Mouse (Mus musculus): ENCODE measurements around the gene Bcap31.
A peak's percentile ranks its signal among the peaks of the same experiment; 100 is the strongest.
"Not testable (repeated sequence)": the region's sequence is repeated elsewhere in the genome, so short reads cannot be mapped to it uniquely, and the experiment has no call there.

The Bcap31 gene

DNA sequence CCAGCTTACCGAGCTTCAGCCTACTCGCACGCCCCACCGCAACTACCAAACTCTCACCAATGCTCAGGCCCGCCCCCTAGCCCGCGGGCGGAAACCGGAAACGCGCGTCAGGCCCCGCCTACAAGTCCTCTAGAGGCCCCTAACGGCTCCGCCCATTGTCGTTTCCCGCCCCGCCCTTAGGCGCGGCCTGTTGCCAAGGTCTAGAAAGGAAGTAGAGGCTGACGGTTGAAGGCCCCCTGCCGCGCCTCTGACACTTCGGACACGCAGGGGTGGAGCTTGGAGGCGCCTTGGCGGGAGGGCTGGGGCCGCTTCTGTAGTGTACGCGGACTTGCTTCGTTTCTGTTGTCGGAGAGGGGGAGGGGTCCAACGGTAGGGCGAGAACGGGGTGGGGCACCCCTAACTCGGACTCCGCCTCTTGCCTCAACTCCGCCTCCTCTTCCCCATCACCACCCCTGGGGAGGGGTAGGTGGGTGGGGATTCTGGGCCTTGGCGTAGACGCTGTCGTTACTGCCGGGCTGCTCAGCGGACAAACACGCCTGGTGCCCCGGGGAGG is at the start of gene Bcap31, which contains the start of gene Abcd1:
Gene Bcap31, minus strand, starts transcription at position 67 of the 553 bp plus-strand sequence.
Gene Abcd1, plus strand, starts transcription at position 489 of the 553 bp plus-strand sequence.
- peak; percentile 96 for DNase-seq (ENCODE audit: low spot score)

DNA sequence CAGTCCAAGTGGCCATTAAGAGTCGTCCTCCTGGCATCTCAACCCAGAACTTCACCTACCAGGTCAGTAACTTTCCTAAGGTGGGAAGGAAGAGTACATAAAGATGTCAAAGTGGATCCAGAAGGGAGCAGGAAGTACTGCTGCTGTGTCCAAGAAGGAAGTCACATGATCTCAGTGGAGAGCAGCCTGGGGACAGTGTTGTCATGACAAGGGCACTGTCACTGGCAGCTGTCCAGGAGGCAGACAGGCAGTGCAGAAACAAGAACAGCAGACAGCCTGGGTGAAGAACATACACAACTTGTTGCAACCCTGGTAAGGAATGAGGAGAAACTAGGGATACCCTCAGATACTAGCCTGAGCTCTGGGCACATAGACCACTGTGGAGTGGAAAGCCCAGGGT is 49.3 kb upstream of the Bcap31 start:
- no peak for DNase-seq (ENCODE audit: low spot score)

DNA sequence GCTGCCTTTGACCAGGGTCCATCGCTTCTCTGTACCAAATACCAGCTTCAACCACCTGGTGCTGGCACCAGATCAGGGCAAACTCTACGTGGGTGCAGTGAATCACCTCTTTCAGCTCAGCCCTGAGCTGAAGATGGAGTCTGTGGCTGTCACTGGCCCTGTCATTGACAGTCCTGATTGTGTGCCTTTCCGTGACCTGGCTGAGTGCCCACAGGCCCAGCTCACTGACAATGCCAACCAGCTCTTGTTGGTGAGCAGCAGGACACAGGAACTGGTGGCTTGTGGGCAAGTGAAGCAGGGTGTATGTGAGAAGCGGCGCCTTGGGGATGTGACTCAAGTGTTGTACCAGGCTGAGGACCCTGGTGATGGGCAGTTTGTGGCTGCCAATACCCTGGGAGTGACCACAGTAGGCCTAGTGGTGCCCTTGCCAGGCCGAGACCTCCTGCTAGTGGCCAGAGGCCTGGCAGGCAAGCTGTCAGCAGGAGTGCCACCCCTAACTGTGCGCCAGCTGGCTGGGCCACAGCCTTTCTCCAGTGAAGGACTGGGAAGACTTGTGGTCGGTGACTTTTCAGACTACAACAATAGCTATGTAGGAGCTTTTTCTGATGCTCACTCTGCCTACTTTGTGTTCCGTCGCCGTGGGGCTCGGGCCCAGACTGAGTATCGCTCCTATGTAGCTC is 42.8 kb upstream of the Bcap31 start:
- no peak for DNase-seq (ENCODE audit: low spot score)

DNA sequence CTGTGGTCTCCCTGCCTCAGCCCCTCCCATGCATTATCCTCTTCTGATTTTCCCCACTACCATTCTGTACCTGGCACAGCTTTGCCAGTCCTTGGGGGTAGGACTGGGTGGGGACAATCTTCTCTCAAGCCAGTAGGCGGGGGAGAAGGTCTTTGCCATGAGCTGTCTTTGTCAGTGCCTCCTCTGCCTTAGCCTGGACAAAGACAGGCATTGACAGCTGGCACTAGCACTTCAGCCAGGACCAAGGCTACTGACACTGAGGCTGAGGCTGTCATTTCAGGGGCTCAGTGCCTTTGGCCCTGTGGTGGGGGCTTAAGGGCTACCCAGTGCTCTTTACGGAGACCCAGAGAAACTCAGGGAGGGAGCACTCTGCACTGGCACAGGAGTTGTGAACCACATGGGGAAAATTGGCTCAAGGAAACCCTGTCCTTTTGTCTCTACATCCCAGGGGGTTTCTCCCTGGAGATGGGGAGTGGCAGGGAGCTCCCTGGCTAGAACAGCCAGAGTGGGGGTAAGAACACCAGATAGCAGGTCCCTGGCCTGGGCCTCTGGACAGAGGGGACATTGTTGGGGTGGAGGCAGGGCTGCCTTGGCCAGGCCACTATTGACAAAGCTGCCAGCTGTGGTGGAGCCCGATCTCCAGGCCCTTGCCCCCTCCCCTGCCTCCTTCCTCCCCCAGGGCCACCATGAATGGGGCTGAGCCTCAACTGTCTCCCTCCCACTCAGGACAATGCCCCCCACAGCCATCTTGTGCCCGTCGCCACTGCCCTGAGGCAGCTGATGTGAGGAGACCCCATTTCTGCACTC is 40.6 kb upstream of the Bcap31 start, which contains the start of gene Plxnb3:
Gene Plxnb3, plus strand, starts transcription at position 757 of the 807 bp plus-strand sequence.
- no peak for DNase-seq (ENCODE audit: low spot score)

- no peak for DNase-seq (ENCODE audit: low spot score)
Observed at GRCm38 (mm10) chrX:73748977-73749376, 33.0 kb upstream of the Bcap31 start.

GRCm38 (mm10) chrX:73744774-73745481 is 29.0 kb upstream of the Bcap31 start:
- no peak for DNase-seq (ENCODE audit: low spot score)

DNA sequence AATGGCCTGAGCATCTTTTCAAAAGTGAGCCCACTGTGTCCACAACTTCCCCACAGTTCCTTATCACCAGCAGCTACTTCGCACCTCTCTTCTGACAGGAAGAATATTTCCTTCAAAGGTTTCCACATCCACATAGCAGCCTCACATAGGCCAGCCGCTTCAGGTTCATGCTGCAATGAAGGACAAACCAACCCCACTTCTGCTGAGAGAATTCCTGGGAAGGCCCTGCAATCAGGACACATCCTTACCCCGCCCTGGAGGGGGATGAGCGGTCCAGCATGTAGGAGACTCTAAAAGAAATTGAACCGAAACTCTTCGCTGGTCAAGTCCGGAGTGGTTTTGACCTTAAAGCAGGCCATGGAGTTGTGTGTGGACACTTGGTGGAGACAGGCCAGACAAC is 23.9 kb upstream of the Bcap31 start:
- DNase-seq (ENCODE audit: low spot score) = not testable (repeated sequence)

GRCm38 (mm10) chrX:73739151-73739550 is 23.2 kb upstream of the Bcap31 start:
- no peak for DNase-seq (ENCODE audit: low spot score)

GRCm38 (mm10) chrX:73738155-73738554 is 22.2 kb upstream of the Bcap31 start:
- DNase-seq (ENCODE audit: low spot score) = no peak

DNA sequence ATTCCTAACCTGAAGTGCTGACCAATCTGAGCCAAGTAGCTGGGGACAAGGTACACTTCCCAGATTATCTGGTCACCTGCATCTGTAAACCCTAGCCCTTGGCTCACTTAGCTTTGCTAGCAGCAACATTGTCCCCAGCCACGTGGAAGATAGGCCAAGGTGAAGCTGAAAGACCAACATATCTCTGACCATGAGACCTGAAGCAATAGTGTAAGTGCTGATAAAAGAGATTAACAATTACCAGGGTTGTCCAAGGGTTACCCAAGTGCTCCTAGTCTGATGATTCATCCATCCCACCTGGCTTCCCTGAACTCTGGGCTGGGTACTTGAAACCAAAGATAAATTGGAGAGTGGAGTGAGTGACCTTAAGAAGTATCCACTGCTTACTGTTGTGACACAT is 14.9 kb upstream of the Bcap31 start:
- peak; percentile 73 for DNase-seq (ENCODE audit: low spot score)

- DNase-seq (ENCODE audit: low spot score) = no peak
Observed at GRCm38 (mm10) chrX:73718686-73719362, 2.8 kb upstream of the Bcap31 start.

- no peak for DNase-seq (ENCODE audit: low spot score)
Observed at GRCm38 (mm10) chrX:73718271-73718670, 2.3 kb upstream of the Bcap31 start.

DNA sequence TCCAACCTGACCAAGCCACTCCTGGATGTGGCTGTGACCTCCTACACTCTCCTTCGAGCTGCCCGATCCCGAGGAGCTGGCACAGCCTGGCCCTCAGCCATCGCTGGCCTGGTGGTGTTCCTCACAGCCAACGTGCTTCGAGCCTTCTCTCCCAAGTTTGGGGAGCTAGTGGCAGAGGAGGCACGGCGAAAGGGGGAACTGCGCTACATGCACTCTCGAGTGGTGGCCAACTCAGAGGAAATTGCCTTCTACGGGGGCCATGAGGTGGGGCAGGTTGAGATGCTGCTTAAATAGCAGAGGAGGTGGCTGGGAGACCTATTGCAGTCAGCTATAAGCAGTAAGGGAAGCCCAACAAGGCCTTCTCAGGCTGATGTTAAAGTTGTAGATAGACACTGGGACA is 1.7 kb upstream of the Bcap31 start:
- DNase-seq (ENCODE audit: low spot score) = no peak

- no peak for DNase-seq (ENCODE audit: low spot score)
Observed at GRCm38 (mm10) chrX:73716709-73717545, 952 bp upstream of the Bcap31 start.

- peak; percentile 43 for DNase-seq (ENCODE audit: low spot score)
Observed at GRCm38 (mm10) chrX:73715476-73716108, 383 bp downstream of the Bcap31 start.

- DNase-seq (ENCODE audit: low spot score) = no peak
Observed at GRCm38 (mm10) chrX:73700472-73700871, 15.5 kb downstream of the Bcap31 start.

GRCm38 (mm10) chrX:73690917-73691629 is 24.9 kb downstream of the Bcap31 start:
- DNase-seq (ENCODE audit: low spot score) = no peak

DNA sequence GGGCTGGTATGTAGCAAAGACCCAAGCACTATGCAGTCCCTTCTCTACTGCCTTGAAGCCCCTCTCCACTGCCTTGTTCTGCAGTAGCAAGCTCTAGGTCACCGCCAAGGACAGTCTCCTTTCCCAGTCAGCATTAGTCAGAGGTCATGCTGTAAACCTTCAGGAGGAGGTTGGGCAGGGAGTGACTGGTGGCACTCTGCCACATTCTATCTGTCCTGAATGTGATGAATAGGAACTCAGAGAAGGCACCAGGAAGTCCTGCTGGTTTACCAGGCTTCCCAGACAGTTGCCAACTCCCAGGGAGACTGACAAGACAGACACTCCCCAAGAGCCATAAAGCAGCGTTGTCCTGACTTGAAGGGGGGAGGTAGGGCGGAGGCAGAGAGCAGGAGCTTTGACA is 30.3 kb downstream of the Bcap31 start:
- DNase-seq (ENCODE audit: low spot score) = peak; percentile 7

DNA sequence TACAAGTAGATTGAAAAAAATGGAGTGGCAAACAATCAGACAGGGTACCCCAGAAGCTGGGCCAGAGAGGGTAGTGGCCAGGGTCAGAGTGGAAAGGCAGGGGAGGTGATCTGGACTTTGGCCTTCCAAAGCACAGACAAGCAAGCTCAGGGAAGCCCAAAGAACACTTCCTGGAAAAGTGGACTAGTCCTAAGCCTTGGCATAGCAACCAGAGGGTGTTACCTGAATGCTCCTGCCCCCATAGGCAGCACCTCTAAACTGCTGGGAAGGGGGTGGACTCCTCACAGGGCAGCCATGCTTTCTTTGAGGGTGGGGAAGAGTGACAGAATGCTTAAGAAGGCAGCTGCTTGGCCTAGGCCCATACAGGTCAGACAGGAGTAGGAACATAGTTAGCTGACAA is 31.0 kb downstream of the Bcap31 start:
- peak; percentile 14 for DNase-seq (ENCODE audit: low spot score)

DNA sequence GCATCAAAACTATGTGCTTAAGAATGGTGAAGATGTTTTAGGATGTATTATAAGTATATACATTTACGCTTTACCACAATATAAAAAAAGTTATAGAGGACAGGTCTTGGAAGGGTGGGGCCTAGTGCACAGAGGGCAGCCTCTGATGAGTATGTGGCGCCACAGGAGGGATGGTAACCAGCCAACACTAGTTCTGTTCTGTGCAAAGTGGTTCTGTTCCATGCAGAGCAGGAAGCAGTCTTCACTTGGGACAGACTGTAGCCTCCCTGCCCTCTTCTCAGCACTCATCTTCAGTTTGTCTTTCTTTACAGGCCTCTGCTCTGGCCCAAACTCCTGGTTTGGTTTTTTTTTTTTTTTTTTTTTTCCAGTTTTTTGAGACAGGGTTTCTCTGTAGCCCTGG is 31.8 kb downstream of the Bcap31 start:
- DNase-seq (ENCODE audit: low spot score) = no peak
